Mouse (Mus musculus): ENCODE measurements at regions not wholly inside any gene's neighbourhood (a gene's known extent, or its start where the extent isn't known, plus 50 kb on each side); places are given as distances from the start of the nearest gene placed in this dataset.

DNA sequence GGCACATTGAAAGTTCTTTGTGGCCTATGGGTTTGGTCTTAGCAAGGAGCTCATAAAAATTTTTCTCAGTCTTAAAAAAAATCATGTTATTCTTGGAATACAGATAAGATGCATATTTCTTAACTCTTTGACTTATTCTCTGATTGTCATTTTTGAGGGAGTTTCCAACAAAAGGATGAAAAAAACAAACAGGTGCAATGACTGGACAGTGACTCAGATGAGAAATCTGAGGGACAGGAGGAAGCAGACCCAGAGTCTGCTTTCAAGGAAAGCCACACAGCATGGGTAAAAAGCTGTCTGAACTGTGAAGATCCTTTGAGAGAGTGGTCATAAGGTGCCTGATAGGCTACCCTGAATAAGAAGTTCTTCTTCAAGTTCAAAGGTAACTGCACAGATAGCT, 363.8 kb upstream of the Marcks start:
- no peak for TF ChIP-seq HCFC1 (IDR thresholded peaks at IDR 0.05; ENCODE audit: low read depth, low read length)
- TF ChIP-seq EP300 (IDR thresholded peaks at IDR 0.05; ENCODE audit: low read depth in 1 of 2, low read length in 2 of 2) = no peak
- no peak for TF ChIP-seq MAX (IDR thresholded peaks at IDR 0.05; ENCODE audit: low read length)
- TF ChIP-seq CTCF (IDR thresholded peaks at IDR 0.05 in 2 of 3, conservative IDR thresholded peaks at IDR 0.05 in 1 of 3; ENCODE audit: control insufficient read depth in 1 of 3, insufficient read depth in 1 of 3, low read depth in 2 of 3, low read length in 3 of 3, poor library complexity in 1 of 3, severe bottlenecking in 1 of 3) = no peak
- TF ChIP-seq TCF12 (IDR thresholded peaks at IDR 0.05; ENCODE audit: low read depth, low read length) = no peak
- TF ChIP-seq POLR2A (IDR thresholded peaks at IDR 0.05; ENCODE audit: control insufficient read depth in 1 of 2, insufficient read depth in 1 of 2, low read depth in 1 of 2, low read length in 2 of 2, poor library complexity in 1 of 2) = no peak
